Mouse (Mus musculus) thymus, postnatal 36 days (tissue): Measurements from ENCODE around the gene Gata3.

Experiments used
- DNase-seq, 2 experiments: peaks; one replicate each; pipeline ENCODE4 v3.0.0; 2022; ENCODE audit warnings: mixed read lengths in 2 of 2

Gene Gata3

GRCm38 (mm10) chr2:9885217-9885770 is 4.5 kb downstream of the Gata3 start:
- DNase-seq, result no peak

DNA sequence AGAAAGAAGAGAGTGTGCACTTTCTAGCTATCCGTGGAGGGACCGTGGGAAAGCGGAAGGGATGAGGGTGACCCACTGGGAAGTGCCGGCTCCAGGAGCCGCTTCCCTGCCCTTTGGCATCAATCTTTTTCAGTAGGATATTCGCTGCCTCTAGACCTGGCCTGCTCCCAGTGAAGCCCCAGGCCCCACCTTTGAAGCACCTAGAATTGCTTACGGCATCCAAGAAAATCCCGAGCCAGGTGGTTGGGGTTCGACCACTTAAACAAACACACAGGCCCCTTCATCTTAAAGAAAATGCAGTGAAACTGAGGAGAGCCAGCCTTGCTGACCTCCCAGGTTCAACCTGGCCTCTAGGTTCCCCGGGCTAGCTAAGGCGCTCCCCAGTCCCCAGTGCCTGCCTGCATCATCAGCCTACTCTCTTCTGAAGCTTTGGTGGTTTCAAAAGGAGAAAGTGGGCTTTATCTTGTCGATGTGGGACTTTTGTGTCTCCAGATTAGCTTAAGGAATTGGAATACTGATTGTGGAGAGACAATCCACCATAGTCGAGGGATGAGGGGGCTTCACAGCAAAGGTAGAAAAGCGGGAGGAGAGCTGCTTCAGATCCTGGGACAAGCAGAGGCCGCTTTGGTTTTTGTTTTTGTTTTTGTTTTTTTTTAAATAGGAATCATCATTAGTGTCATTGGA is 5.2 kb downstream of the Gata3 start:
- DNase-seq, result no peak

GRCm38 (mm10) chr2:9883803-9884532 is 5.9 kb downstream of the Gata3 start:
- no peak for DNase-seq

- DNase-seq, result peak in 1 of 2 experiments; percentile 40
Measured at GRCm38 (mm10) chr2:9882926-9883802, 6.7 kb downstream of the Gata3 start.

DNA sequence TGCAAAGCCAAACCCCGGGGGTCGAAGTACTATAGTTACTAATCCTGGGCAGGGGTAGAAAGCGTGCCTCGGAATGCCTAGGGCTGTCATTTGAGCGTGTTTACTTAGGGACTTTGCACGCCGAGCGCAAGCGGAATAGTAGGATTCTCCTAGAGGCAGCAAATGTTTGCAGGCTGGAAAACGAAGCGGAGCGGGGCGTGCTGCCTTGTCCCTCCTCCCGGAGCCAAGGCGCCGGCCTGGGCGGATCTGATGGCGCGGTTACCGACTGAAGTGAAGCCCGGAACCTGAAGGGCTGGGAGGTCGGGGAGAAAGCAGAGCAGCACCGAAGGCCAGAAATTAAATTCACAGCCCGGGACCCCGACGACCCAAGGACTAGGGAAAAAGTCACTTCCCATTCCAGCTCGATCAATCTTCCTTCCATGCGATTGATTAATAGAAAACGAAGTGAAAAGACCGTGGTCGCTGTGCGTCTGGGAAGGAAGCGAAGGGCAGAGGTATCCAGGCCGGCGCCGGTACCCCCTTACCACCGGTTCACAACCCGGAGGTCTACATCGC is 7.4 kb downstream of the Gata3 start:
- peak; percentile 41 to 47 for DNase-seq

GRCm38 (mm10) chr2:9881611-9882023 is 8.2 kb downstream of the Gata3 start:
- peak; percentile 21 to 42 for DNase-seq

GRCm38 (mm10) chr2:9881051-9881591 is 8.7 kb downstream of the Gata3 start, which contains the start of gene 4930412O13Rik:
4930412O13Rik (plus strand) TSS chr2:9881252.
- DNase-seq, result peak in 1 of 2 experiments; percentile 42

DNA sequence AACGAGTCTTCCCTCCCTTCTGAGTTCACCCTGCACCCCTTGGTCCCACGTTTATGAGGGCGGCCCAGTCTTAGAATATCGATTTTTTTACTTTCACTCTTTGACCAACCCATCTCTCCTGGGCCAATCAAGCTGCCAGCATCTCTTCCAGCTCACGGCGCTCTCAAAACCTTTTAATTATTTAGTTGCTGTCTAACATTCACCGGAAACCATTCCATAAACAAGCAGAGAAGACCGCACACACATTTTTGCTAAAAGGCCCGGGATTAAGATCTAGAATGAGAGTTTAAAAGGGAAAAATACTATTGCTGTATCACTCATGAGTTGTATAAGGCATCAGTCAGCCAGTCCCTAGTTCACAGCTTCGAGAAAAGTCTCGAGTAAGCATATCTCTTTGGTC is 9.6 kb downstream of the Gata3 start:
- DNase-seq, result no peak

DNA sequence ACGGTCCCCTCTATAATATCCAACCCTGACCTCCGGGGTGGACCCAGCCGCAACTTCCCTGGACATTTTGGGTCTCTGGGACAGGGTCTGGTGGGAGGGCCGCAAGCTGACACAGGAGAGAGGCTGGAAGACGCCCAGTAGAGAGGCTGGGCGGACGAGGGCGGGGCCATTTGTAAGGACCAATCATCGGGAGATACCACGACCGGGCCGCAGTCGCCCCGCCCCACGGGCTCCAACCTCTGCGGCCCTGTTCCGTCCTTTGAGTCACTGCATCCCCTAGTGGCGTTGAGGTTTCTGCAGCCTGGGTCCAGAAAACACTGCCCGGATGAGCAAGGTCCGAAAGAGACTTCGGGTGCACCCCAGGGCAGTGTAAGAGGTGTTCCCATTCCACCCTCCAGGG is 10.3 kb downstream of the Gata3 start:
- peak; percentile 95 to 97 for DNase-seq

- no peak for DNase-seq
Measured at GRCm38 (mm10) chr2:9879092-9879491, 10.7 kb downstream of the Gata3 start.

DNA sequence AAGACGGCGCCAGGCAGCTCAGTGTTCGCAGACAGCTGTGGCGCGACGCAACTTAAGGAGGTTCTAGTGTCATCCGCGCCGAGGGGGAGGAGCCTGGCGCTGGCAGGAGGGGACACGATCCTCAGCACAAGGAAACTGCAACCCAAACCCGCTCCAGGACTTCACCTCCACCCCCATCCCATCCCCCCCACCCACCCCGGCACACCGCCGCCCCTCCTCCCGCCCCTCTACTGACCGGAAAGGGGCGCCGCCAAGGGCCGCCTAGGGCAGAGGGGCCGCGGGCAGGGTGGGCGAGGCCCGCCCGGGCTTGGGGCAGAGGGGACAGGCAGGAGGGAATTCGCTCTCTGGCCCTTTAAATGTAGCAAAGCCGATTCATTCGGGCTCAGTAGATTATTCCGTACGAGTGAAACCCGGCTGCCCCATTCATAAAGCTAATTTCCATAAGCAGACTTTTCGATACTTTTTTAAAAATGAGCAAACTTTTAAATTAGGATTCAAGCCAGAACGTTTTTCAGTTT is 11.2 kb downstream of the Gata3 start:
- DNase-seq, result peak; percentile 84 to 89

- DNase-seq, result peak; percentile 61 to 64
Measured at GRCm38 (mm10) chr2:9877966-9878563, 11.8 kb downstream of the Gata3 start.

DNA sequence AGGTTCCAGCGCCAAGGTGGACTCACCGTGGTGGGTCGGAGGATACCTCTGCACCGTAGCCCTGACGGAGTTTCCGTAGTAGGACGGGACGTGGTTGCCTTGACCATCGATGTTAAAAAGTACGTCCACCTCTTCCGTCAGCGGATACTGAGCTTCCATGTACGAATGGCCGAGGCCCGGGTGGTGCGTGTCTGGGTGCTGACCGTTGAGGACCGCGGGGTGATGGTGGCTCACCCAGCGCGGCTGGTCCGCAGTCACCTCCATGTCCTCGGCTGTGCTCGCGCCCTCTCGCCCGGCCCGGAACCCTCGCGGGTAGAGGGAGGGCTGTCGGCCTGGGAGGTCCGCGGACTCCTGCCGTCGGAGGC is 12.5 kb downstream of the Gata3 start:
- DNase-seq, result no peak

- DNase-seq, result peak; percentile 64
Measured at GRCm38 (mm10) chr2:9876621-9877325, 13.1 kb downstream of the Gata3 start.

- DNase-seq, result peak; percentile 60 to 68
Measured at GRCm38 (mm10) chr2:9875676-9876357, 14.0 kb downstream of the Gata3 start.

DNA sequence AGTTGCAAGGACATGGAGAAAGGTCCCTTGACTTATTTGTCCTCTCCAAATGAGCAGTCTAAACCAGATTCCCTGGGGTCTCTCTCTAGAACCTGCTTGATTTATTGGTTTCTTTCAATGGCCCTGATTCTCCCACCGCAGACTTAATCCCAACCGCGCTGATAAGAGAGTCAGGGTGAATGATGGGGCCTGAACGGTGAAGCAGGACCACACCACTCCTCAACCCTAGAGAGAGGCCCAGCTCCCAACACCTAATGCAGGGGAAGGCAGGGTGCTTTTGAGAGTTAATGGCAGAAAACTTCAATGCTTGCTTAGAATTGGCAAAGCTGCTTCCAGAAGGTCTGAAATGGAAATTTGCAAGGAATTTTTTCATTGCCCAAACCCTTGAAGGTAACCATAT is 14.6 kb downstream of the Gata3 start:
- no peak for DNase-seq

DNA sequence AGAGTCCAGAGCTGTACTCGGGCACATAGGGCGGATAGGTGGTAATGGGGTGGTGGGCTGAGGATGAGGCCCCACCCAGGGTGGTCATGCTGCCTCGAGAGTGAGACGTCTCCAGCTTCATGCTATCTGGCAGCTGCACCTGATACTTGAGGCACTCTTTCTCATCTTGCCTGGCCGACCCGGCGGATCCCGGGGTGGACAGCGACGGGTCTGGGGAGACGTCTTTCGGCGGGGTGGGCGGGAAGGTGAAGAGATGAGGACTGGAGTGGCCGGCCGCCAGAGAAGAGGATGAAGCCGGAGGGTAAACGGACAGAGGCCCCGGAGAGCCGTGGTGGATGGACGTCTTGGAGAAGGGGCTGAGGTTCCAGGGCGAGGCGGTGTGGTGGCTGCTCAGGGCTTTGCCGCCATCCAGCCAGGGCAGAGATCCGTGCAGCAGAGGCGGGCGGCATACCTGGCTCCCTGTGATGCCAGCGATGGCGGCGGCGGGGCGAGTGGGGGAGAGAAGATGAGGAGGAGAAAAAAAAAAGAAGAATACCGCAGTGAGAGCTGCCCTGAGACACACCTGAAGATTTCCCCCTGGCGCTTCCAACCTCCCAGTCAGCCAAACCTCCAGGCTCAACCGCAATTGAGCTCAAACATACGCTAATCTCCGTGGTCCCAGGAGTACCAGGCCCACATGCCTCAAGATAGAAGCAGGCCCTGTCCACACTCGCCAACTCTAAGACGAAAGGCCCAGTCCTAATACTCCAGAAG is 15.2 kb downstream of the Gata3 start:
- peak; percentile 26 to 59 for DNase-seq

DNA sequence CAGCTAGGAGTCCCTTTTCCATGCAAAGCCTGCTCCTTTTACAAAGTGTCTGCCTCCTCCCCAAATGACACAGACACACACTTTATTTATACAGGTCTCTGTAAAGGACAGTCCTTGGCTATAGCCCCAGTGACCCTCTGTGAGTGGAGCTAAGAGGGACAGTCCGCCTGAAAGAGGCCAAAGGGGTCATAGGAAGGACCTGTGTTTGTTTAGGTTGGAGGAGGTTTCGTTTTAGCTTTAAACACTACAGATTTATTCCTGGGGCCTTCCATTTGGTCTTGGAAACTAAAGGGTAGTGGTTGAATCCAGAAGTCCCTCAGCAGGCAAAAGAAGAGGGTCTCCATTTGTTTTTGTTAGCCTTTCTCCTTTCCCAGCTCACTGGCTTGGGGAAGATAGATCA is 16.1 kb downstream of the Gata3 start:
- DNase-seq, result no peak

DNA sequence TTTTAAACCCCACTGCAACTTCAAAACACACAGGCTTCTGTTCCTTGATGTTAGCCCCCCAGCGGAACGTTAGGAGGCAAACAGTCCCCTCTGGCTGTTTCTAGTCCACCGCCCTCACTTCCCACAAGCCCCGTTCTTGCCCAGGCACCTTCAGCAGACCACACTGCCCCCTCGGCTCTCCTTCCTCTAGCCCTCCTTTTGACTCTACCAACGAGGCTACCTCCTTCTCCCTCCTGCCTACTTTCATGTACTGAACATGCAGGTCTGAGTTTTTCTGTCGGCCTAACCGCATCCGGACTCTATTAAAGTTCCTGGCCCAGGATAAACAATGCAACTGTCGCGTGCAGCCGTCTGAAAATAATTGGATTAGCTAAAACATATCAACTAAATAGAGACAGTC is 17.2 kb downstream of the Gata3 start:
- peak; percentile 46 for DNase-seq

GRCm38 (mm10) chr2:9871798-9872197 is 18.0 kb downstream of the Gata3 start:
- DNase-seq, result peak in 1 of 2 experiments; percentile 44
